Mouse (Mus musculus) NIH3T3 (cell line): ENCODE measurements around the gene Nr2f1.
A peak's percentile ranks its signal among the peaks of the same experiment; 100 is the strongest.

ENCODE experiments used
- DNase-seq: peaks from one replicate; pipeline ENCODE4 v3.0.0-alpha.2; 2012; ENCODE audit warnings: low read depth

The Nr2f1 gene

GRCm38 (mm10) chr13:78200407-78200806 is 850 bp upstream of the Nr2f1 start:
- peak; percentile 96 for DNase-seq

DNA sequence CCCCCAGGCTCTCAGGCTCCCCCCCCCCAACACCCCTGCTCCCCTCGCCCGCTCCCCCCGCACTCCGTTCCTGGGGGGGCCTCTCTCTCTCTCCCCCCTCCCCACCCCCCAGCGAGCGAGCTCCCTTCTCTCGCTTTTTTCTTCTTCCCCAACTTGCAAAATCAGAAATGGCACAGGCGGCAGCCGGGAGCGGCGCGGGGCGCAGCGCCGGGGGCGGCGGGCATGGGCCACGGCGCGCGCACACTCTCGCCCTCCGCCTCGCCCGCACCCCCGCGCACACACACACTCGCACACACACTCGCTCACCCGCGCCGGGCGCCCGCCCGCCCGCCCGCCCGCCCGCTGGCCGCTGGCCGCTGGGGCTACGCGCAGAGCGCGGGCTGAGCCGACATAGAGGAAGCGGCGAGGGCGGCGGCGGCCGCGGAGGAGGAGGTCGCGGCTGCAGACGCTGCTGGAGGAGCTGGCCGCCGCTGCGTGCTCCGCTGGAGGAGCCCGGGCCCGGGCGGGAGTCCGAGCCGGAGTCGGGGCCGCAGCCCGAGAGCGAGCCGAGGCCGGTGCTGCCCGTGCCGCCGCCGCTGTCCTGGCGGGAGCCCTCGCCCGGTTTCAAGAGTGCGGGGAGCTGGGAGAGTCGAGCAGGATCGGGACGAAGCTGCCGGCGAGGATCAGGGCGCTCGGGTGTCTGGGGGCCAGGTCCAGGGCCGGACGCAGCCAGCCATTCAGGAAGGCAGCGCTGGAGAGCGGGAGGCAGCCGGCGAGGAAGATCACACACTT is 501 bp downstream of the Nr2f1 start:
- DNase-seq: peak; percentile 69

GRCm38 (mm10) chr13:78198391-78198870 is 1.1 kb downstream of the Nr2f1 start:
- DNase-seq: no peak

- peak; percentile 53 for DNase-seq
Measured at GRCm38 (mm10) chr13:78197819-78198390, 1.7 kb downstream of the Nr2f1 start.

GRCm38 (mm10) chr13:78197286-78197818 is 2.2 kb downstream of the Nr2f1 start:
- peak; percentile 40 for DNase-seq

GRCm38 (mm10) chr13:78196236-78196796 is 3.2 kb downstream of the Nr2f1 start:
- DNase-seq: peak; percentile 52

DNA sequence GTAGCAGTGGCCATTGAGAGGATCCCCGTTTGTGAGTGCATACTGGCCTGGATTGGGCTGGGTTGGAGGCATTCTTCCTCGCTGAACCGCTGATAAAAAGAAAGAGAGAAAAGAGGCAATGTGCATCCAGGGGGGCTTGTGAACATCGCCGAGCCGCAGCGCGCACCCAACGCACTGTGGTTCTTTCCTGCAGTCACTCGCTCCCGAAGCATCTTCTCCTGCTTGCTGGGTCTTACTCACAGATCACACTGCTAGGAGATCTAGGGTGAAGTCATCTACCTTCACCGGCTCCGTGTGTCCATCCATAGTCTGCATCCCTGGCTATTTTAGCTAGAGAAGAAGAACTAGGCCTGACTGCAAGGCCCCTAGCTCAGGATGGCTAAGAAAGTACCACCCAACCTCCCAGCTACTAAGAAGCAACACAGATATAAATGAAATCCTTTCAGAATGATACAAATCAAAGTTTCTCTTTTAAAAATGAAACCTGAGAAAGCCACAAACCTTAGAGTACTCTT is 3.9 kb downstream of the Nr2f1 start:
- DNase-seq: peak; percentile 55

DNA sequence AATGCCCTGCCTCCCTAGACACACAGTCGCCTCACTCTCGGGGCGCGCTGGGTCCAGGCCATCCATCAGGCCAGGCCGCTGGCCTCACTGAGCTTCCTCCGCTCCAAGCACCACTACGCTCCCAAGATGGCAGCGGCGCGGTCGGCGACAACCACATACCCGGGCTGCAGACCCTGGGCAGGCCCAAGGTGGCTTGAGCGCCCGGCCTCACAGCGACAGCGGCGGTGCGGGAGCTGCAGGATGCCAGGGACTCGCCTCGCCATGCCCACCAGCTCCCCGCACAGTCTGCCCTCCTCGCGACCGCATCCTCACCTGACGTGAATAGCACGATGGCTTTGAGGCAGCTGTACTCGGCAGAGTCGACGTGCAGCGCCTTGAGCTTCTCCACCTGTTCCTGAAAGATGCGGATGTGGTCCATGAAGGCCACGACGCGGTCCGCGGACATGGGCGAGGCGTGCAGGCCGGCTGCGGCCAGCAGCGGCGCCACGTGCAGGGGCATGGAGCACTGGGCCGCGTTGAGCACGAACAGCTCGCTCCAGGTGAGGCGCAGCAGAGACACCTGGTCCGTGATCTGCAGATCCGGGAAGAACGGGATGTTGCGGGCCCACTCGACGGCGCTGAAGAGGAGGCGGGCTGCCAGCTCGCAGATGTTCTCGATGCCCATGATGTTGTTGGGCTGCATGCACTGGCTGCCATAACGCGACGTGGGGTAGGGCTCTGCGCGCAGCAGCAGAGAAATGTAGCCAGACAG is 4.5 kb downstream of the Nr2f1 start:
- peak; percentile 65 for DNase-seq

DNA sequence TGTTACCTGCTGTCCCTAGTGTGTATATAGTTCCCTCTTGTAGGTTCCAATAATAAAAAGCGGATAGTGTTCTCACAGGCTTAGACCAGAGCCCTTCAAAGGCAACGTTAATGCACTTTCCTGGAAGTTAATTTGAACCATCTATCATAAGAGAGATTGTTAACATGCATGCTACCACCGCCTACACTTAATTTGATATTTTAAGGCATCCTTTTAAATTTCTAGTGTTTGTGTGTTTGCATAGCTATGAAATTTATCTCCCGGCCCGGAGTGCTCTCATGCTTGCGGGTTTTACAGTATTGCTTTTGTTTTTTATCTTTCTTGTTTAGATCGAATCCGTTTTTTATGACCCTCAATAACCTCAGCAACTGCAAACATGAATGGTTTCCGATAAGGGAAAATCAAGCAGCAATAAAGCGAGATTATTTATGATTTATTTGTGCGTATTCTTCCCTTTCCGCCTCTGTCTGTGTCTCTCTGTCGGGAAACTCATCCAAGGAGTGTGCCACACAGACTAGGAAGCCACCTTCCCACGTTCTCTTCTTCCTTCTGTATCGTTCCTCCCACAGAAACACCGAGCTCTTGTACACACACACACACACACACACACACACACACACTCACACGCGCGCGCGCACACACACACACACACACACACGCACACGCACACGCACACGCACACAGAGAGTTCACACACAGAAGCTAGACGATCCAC is 5.3 kb downstream of the Nr2f1 start:
- peak; percentile 29 for DNase-seq

DNA sequence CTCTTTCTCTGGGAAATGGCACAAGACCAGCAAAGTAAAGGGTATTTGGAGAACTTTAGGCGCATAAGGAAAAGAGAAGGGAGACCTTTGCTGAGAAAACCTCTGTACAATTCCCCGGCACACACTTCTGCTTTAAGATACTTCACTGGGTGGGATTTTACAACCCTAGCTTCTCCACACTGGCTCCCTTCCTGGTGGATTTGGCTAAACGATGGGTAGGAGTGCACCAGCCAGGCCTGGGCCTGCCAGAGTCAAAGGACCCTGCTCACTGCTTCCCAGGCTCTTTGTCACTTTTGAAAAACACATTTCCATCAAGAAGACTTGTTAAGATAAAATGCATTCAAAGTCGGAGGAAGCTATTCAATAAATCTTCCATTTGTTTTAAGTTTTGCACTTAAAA is 6.3 kb downstream of the Nr2f1 start:
- DNase-seq: peak; percentile 43

DNA sequence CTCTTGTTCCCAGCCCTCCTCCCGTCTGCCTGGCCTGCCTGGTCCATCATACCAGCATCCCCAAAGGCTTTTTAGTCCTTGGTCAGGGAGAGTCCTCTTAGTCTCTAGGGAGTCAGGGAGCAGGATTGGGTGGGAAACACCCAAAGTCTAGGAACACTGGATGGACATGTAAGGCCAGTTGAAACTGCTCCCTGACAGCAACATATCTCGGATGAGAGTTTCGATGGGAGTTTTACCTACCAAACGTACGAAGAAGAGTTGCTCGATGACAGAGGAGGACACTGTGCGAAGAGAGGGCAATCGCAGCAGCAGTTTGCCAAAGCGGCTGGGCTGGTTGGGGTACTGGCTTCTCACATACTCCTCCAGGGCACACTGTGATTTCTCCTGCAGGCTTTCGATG is 10.0 kb downstream of the Nr2f1 start:
- no peak for DNase-seq

DNA sequence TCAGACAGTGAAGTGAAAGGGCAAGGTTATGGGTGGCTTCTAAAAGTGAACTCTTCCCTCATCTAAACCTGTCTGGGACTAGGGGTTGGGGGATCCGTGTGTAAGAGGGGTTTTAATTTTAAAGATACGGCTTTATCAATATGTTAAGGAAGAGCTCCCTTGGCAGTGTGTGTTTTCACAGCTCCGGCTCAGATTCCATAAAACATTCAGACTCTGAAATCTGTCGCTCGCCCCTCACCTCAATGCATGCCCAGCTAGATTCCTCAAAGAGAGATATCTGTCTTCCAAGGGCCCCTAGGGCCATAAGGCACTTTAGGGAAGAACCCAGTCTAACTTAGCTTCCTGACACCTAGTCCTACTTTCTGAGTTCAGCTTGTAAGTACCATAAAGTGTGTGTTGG is 11.7 kb downstream of the Nr2f1 start:
- no peak for DNase-seq

DNA sequence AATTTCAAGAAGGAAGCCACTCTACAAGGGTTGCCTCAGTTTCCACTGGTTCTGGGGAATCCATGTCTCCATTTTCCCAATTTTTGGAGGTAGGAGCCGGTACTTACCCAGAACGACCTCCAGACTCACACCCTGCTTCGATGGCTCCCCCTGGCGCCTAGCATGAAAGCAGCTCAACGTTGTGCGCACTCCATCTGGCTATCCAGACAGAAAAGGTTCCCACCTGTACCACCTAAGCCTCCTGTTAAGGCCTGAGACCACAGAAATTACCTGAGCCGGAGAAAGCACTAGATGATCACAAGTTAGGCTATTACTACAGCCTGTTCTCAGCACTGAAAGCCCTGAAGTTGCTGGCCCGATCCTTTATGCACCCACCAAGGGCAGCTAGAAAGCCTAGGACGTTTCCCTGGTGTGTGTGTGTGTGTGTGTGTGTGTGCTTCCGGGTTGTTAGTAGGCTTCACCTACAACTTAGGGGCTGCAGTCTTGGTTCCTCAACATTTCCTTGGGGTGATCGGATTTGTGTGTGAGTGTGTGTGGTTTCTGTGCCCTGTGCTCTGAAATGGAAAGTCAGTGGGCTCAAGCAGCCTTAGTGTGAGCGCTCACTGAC is 13.1 kb downstream of the Nr2f1 start:
- no peak for DNase-seq

DNA sequence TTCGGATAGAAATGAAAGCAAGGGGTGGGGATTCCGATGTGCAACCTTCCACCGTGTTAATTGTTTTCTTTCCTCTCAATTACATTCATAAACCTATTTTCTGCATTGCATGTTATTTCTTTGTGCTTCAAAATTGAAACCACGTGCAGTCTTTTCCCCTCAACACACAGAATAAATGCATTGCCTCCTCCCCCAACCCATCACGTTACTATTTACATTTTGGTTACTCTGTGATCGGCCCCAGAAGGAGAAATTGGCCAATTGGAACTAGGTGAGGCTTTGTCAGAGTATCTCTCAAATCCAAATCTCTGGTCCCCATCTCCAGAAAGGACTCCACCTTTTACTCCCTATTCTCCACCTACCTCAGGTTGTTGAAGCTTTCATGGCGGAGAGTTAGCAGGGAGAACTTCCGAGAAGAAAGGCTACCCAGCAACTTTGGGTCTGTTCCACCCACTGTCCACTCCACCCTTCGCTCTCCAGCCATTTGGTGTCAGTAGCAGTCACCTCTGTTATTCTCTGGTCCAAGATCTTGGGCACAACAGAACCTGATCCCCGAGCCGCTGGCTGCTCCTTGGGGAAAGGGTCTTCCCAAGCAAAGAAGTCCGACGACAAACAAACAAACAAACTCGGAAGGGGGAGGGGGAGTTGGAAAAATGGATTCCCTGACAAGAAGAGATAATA is 14.6 kb downstream of the Nr2f1 start:
- DNase-seq: peak; percentile 29

GRCm38 (mm10) chr13:78183986-78184385 is 15.6 kb downstream of the Nr2f1 start:
- DNase-seq: peak; percentile 44

- peak; percentile 31 for DNase-seq
Measured at GRCm38 (mm10) chr13:78183004-78183403, 16.6 kb downstream of the Nr2f1 start.

DNA sequence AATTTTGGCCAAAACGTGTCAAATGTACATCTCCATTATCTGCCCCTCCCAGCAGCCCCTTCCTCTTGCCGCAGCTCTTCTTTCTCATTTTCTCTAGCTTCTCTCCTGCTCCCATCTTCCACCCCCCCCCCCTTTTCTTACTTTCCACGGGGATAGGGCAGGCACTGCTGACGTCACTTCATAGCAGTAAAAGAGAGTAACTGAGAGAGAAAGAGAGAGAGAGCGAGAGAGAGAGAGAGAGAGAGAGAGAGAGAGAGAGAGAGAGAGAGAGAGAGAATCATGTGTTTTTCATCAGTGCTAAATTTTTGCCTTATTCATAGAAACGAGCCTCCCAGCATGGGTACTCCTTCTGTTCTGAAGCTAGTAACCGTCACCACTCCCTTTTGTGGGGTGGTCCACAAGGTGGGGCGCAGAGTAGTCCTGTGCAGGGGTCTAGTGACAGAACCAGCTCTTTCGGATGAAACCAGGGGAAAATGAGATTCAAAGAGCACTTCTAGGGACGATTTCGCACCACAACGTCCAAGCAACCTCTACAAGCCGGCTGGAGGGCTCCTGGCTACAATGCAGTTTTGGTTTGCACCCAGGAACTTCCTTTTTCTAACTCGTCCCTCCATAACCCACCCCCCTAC is 17.5 kb downstream of the Nr2f1 start:
- peak; percentile 41 for DNase-seq

DNA sequence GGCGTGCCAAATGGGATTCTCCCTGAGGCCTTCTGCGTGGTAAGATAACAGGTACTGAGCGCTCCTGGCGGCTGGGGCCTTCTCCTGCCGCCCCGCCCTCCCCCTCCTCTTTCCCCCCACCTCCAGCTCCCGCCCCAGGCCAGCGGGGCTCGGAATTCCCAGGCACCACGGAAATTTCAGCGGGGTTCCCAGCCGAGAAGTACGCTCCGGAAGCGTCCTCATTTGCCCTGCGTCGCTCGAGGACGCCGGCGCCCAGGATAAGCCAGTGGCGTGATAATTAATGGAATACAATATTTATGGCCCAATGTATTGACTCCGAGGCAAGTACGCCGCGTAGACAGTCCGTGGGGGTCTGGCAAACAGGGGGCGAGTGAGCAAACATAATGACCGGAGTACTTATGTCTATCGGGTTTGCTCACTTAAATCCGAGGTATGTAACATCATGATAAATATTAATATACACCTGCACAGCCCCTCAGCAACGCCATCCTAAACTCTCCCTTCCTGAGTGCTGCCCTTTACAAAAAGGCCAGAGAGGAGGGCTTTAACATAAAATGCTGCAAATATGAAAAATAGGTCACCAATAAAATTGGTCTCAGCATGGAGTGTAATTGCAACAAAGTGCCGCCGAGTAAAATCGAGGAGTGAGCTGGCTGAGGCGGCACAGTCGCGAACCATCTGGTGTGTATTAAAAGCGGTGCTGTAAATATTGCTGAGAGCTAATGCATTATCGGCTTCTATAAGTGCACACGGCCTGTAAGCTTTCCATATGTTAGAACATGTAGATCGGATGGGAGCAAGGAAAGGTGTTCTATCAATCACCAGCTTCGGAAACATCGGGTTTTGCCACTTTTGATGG is 18.3 kb downstream of the Nr2f1 start:
- no peak for DNase-seq

DNA sequence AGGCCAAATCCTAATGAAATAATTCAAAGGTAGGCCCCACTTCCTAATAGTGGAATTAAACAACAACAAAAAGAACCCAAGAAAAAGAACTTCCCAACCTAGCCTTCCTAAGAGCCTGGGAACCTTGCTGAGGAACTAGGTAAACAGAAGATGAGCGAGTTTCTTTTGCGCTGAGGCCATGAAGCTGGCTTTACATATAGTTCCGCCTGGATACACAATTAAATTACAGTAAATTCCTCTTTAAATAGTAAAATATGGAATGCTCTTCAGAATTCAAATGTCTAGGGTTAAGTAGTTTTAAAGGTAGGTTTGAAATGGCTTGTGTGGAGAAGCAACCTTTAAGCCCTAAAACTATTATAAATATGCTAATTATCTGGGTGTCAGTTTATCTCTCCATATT is 19.3 kb downstream of the Nr2f1 start:
- DNase-seq: no peak
